Mouse (Mus musculus): ENCODE measurements around the gene Cst7. TPM values are rescaled to one million over a fixed set of nuclear protein-coding genes. Genes with fewer than 3 reads are reported as not detected.

Cst7 gene
- polyA plus RNA-seq, 1 experiment from 2014 or later: 2.1 TPM

DNA sequence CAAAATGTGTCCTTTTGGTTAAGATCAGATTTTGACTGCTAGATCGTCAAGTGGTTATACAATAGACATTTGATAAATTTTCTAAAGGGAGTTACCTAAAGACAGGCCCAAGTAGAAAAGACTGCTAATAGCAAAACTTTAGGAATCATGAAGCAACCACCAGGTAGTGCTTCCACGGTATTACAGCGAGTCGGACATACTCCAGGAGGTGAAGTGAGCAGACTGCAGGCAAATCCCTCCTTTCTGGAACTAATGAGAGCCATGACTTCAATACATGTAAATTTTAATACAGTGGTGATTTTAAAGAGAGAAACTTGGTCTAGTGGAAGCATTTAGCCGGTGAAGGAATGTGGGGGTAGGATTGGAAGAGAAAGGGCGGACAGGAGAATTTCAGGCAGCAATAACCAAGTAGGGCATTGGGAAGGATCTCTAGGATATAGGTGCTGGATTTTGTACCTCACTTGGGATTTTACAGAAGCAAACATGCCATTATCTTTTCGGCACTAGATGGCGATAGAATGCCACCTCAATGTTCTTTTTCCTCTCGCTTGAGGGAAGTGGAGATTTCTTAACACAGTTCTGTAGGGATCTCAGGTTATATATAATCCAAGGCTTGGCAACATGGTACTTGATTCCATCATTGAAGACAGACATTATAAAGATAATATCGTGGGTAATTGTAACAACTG is 38.8 kb downstream of the Cst7 start:
- 1% methylated on average over 10 of the region's 10 CpGs for WGBS
- Histone ChIP-seq H3K9me3 (replicated peaks; ENCODE audit: control insufficient read depth, low read length) (no peaks in the 10 kb centered on the region), H3K4me1 (ENCODE audit: control insufficient read depth, insufficient read depth, low read length) (peaks cover 7% of the 10 kb centered on the region; the same call in 1 of the 2 replicates), H3K4me3 (ENCODE audit: low read length) (peak overlapping the region; percentile 68), H3K27ac (ENCODE audit: low read length) (peak overlapping the region; percentile 58), H3K9ac (ENCODE audit: low read length) (peak overlapping the region; percentile 87), H3K27me3 (ENCODE audit: control insufficient read depth, insufficient read depth, low read length) (no peaks in the 10 kb centered on the region), H3K4me2 (ENCODE audit: low read depth, low read length) (peak overlapping the region; percentile 93), H3K36me3 (ENCODE audit: control insufficient read depth, insufficient read depth) (no peaks in the 10 kb centered on the region)
- no peak for ATAC-seq (replicated peaks; ENCODE audit: extremely low read depth, insufficient read depth, low FRiP score)

DNA sequence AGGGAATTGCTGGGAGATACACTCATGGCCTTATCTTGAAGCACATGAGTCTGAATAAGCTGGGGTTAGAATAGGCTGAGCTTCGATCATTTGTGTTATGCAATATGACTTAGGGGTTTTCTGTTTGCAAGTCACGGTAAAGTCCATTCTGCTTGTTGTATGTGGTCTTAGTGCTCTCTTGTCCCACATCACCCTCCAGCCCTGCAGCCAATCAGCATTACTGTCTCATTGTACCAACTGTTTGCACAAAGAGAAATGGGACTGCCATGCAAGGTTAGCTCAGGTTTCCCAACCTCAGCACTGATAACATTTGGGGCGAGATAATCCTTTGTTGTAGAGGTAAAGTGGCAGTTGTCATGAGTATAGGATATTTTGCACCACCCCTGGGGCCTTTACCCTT is 39.9 kb downstream of the Cst7 start:
- ATAC-seq (replicated peaks; ENCODE audit: extremely low read depth, insufficient read depth, low FRiP score): no peak
- WGBS: 60% methylated on average over 3 of the region's 3 CpGs

DNA sequence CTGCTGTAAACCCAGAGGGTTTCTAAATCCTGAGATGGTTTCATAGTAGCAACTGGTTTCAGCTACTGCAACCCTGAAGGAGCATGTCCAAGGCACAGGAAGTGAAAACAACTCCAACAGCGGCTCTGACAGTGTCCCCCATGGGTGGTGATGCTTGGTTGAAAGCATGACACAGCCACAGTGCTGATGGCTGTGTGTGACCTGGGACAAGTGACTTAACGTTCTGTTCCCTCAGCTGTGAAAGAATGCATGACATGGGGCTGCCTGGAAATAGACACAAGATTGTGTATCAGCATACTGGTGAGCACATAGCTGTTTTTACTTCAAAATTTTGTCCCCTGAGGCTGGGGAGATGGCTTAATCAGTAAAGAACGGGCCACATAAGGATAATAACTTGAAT is 51.5 kb downstream of the Cst7 start:
- H3K9ac ChIP-seq (ENCODE audit: low read length): no peak overlapping the region
- 43% methylated on average over 3 of the region's 3 CpGs for WGBS
- H3K4me1 ChIP-seq (ENCODE audit: control insufficient read depth, insufficient read depth, low read length): no peaks in the 10 kb centered on the region
- H3K36me3 ChIP-seq (ENCODE audit: control insufficient read depth, insufficient read depth): no peaks in the 10 kb centered on the region
- no peak overlapping the region for H3K4me2 ChIP-seq (ENCODE audit: low read depth, low read length)
- H3K27me3 ChIP-seq (ENCODE audit: control insufficient read depth, insufficient read depth, low read length): no peaks in the 10 kb centered on the region
- ATAC-seq (replicated peaks; ENCODE audit: extremely low read depth, insufficient read depth, low FRiP score): no peak
- H3K27ac ChIP-seq (ENCODE audit: low read length): no peak overlapping the region
- H3K4me3 ChIP-seq (ENCODE audit: low read length): no peak overlapping the region
- H3K9me3 ChIP-seq (replicated peaks; ENCODE audit: control insufficient read depth, low read length): no peaks in the 10 kb centered on the region

More for the DNA sequence above, 39.9 kb downstream of the Cst7 start:
- Histone ChIP-seq H3K36me3 (ENCODE audit: control insufficient read depth, insufficient read depth) (no peaks in the 10 kb centered on the region), H3K4me3 (ENCODE audit: low read length) (no peak overlapping the region), H3K27me3 (ENCODE audit: control insufficient read depth, insufficient read depth, low read length) (no peaks in the 10 kb centered on the region), H3K27ac (ENCODE audit: low read length) (no peak overlapping the region), H3K4me2 (ENCODE audit: low read depth, low read length) (no peak overlapping the region), H3K9me3 (replicated peaks; ENCODE audit: control insufficient read depth, low read length) (no peaks in the 10 kb centered on the region), H3K4me1 (ENCODE audit: control insufficient read depth, insufficient read depth, low read length) (peaks cover 7% of the 10 kb centered on the region; the same call in 1 of the 2 replicates), H3K9ac (ENCODE audit: low read length) (no peak overlapping the region)

DNA sequence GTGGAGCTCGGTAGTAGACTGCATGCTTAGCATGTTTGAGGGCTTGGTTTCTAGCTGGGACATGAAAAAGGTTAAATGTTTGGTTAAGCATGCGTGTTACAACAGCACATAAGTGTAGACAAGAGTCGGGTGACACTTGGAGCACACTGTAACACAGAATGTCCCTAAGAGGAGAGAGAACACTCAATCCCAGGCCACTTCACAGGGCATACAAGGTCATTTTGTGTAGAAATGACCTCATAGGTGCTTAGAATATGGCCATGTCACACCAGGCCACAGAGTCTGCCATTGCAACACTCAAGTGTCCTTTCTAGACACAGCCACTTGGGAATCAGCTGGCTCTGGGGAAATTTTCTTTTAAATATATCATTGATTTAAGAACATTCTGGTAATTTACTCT is 53.7 kb downstream of the Cst7 start:
- no peak overlapping the region for H3K4me2 ChIP-seq (ENCODE audit: low read depth, low read length)
- H3K4me1 ChIP-seq (ENCODE audit: control insufficient read depth, insufficient read depth, low read length): no peaks in the 10 kb centered on the region
- WGBS: 80% methylated on average over 3 of the region's 3 CpGs
- no peak for ATAC-seq (replicated peaks; ENCODE audit: extremely low read depth, insufficient read depth, low FRiP score)
- no peak overlapping the region for H3K27ac ChIP-seq (ENCODE audit: low read length)
- H3K9ac ChIP-seq (ENCODE audit: low read length): no peak overlapping the region
- H3K27me3 ChIP-seq (ENCODE audit: control insufficient read depth, insufficient read depth, low read length): no peaks in the 10 kb centered on the region
- H3K4me3 ChIP-seq (ENCODE audit: low read length): no peak overlapping the region
- H3K36me3 ChIP-seq (ENCODE audit: control insufficient read depth, insufficient read depth): no peaks in the 10 kb centered on the region
- H3K9me3 ChIP-seq (replicated peaks; ENCODE audit: control insufficient read depth, low read length): no peaks in the 10 kb centered on the region

DNA sequence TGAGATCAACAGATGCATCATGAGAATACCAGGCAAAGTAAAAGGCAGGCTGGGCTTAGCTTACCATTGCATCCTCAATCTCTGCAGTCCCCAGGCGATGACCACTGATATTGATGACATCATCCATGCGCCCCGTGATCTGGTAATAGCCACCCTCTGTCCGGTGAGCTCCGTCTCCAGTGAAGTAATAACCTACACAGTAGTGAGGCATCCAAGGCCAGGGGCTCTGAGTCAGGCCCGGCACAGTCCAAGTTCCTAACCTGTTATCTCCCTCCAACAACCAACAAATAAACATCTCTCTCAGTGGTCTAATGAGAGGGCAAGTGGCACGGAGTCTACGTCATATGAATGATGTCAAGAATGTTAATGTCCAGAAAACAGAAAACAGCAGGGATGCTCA is 54.7 kb downstream of the Cst7 start:
- no peaks in the 10 kb centered on the region for H3K4me1 ChIP-seq (ENCODE audit: control insufficient read depth, insufficient read depth, low read length)
- H3K9me3 ChIP-seq (replicated peaks; ENCODE audit: control insufficient read depth, low read length): no peaks in the 10 kb centered on the region
- no peak overlapping the region for H3K4me2 ChIP-seq (ENCODE audit: low read depth, low read length)
- no peak for ATAC-seq (replicated peaks; ENCODE audit: extremely low read depth, insufficient read depth, low FRiP score)
- 85% methylated on average over 8 of the region's 8 CpGs for WGBS
- H3K36me3 ChIP-seq (ENCODE audit: control insufficient read depth, insufficient read depth): no peaks in the 10 kb centered on the region
- no peak overlapping the region for H3K27ac ChIP-seq (ENCODE audit: low read length)
- no peak overlapping the region for H3K4me3 ChIP-seq (ENCODE audit: low read length)
- no peak overlapping the region for H3K9ac ChIP-seq (ENCODE audit: low read length)
- H3K27me3 ChIP-seq (ENCODE audit: control insufficient read depth, insufficient read depth, low read length): no peaks in the 10 kb centered on the region

DNA sequence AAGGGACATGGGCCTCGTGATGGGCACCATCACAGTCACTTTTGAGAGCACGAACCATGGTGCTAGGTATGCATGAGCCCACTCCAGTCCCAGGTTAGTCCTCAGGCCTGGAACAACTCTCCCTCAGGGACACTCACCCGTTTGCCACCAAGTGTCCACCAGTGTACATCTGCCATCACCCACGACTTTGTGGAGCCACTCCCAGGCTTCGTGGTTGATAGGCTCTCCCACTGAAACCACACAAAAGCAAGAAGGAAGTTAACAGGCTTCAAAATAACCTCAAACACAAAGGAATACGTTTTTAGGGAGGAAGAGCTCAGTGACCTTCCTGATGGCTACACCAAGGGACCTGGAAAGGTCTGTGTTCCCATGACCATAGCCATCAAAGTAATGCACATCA is 56.9 kb downstream of the Cst7 start:
- no peak overlapping the region for H3K4me3 ChIP-seq (ENCODE audit: low read length)
- no peaks in the 10 kb centered on the region for H3K36me3 ChIP-seq (ENCODE audit: control insufficient read depth, insufficient read depth)
- no peaks in the 10 kb centered on the region for H3K4me1 ChIP-seq (ENCODE audit: control insufficient read depth, insufficient read depth, low read length)
- H3K4me2 ChIP-seq (ENCODE audit: low read depth, low read length): no peak overlapping the region
- H3K27ac ChIP-seq (ENCODE audit: low read length): no peak overlapping the region
- no peak overlapping the region for H3K9ac ChIP-seq (ENCODE audit: low read length)
- no peaks in the 10 kb centered on the region for H3K27me3 ChIP-seq (ENCODE audit: control insufficient read depth, insufficient read depth, low read length)
- 61% methylated on average over 6 of the region's 6 CpGs for WGBS
- no peak for ATAC-seq (replicated peaks; ENCODE audit: extremely low read depth, insufficient read depth, low FRiP score)
- no peaks in the 10 kb centered on the region for H3K9me3 ChIP-seq (replicated peaks; ENCODE audit: control insufficient read depth, low read length)

Other genes with a start within 250 kb of the Cst7 start
- 2.5 and 2.6 TPM in 2 replicates for gene Gm10130, start 246.7 kb upstream of the Cst7 start, polyA plus RNA-seq (2015; fragmentation: Nextera tagmentation; extraction: Ambion mirVana)
- 3.9 and 4.9 TPM in 2 replicates for gene 3300002I08Rik, start 207.7 kb upstream of the Cst7 start, polyA plus RNA-seq (2015; fragmentation: Nextera tagmentation; extraction: Ambion mirVana)
- 4.4 and 4.5 TPM in 2 replicates for gene Zfp442, start 118.9 kb upstream of the Cst7 start, polyA plus RNA-seq (2015; fragmentation: Nextera tagmentation; extraction: Ambion mirVana)
- gene Zfp345, start 85.3 kb upstream of the Cst7 start, polyA plus RNA-seq (2015; fragmentation: Nextera tagmentation; extraction: Ambion mirVana): 0.09 TPM in 2 replicates
- 26.6 and 28.8 TPM in 2 replicates for gene Apmap, start 38.2 kb downstream of the Cst7 start, polyA plus RNA-seq (2015; fragmentation: Nextera tagmentation; extraction: Ambion mirVana)
- gene Acss1, start 98.1 kb downstream of the Cst7 start, polyA plus RNA-seq (2015; fragmentation: Nextera tagmentation; extraction: Ambion mirVana): 14.1 and 15.4 TPM in 2 replicates
- gene Vsx1, start 118.9 kb downstream of the Cst7 start, polyA plus RNA-seq (2015; fragmentation: Nextera tagmentation; extraction: Ambion mirVana): not detected in 2 replicates
- gene Entpd6, start 178.6 kb downstream of the Cst7 start, polyA plus RNA-seq (2015; fragmentation: Nextera tagmentation; extraction: Ambion mirVana): 24.0 and 24.3 TPM in 2 replicates
- gene Pygb, start 216.3 kb downstream of the Cst7 start, polyA plus RNA-seq (2015; fragmentation: Nextera tagmentation; extraction: Ambion mirVana): 243 and 260 TPM in 2 replicates

Data from heart, embryonic 16.5 days (tissue).